Mouse (Mus musculus) NIH3T3 (cell line): ENCODE results near the gene Gins1.

Experiments
- DNase-seq: peaks from one replicate; pipeline ENCODE4 v3.0.0-alpha.2; 2012; ENCODE audit warnings: low read depth

The Gins1 gene

DNA sequence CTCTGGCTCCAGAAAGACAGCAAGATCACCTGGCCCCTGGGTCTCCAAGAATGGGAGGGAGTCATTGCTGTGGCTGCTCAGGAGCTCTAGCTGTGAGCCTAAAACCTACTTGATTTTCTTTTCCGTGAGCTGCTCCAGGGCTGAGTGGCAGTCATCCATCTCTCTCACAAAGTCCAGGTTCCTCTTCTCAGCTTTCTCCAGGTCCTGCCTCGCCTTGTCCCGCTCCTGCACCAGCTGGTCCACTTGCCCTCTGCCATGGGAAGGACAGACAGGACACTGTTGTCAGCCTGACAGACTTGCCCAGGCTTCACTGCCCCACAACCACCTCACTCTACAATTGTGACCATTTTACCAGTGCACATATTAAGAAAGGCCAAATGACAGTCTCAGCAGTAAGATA lies 58.0 kb downstream of the Gins1 start:
- DNase-seq, result no peak

DNA sequence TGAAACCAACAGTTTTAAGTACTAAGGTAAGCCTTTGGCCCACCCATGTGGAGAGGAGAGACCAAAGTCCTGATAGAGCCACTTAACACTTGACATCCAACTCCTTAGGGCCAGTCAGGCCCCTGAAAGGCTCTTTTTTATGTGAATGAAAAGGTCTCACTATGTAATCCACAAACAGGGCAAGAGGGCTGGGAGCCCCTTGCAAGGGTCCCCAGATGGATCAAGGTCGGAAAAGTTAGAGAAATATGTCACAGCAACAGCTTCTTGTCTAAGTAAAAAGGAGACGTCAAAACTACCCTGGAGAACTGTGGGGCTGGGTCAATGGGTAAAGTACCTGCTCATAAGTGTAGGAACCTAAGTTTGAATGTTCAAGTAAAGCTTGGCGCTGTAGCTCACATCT lies 59.4 kb downstream of the Gins1 start:
- no peak for DNase-seq

DNA sequence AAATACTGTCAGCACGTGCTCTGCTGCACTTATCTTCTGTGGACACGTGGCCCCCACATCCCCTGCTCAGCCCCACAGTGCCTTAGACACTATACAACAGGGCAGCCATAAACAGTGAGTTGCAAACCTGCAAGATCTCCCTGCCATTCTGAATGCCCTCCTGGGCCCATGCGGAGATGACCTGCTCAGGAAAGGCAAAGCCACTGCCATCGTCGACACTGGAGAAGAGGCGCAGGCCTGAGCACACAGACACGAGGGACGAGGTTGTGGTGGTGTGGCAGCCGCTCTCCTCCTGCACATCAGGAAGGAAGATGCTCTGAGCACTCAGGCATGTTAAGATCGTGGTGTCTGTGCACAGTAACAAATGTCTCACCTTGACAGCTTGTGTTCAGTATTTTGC lies 60.8 kb downstream of the Gins1 start:
- no peak for DNase-seq

DNA sequence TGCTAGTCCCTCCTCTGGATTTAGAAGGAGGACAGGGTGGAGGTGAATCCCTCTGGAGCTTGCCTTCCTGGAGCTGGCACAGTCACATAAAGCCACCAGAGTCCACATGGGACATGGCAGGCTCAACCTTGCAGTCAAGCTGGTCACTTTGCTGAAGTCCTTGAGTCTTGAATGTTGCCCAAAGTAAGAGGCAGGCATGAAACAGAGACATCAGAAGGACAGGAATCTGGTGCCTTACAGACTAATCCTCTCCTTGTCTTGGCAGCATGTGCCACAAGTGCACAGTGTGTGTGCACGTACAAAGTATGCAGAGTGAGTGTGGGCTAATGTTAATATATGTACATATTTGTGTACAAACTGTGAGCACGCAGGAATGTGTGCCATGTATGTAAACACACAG lies 62.3 kb downstream of the Gins1 start:
- no peak for DNase-seq

DNA sequence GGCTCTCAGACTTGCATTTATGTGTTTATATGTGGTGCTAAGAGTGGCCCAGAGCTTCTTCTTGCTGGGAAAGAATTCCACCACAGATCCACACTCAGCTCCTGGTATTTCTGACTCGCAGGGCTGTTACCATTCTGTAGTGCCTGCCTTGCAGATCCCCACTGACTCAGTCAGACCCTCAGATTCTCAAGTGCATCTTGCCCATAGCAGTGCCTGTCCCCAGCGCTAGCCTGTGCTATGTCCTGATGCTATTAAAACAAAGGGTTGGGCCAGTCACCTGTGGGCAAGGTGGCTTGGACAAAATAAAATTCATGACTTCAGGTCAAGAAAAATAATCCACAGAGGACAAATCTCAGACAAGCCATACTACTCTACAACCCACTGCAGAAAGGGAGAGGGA lies 64.0 kb downstream of the Gins1 start:
- DNase-seq, result no peak

DNA sequence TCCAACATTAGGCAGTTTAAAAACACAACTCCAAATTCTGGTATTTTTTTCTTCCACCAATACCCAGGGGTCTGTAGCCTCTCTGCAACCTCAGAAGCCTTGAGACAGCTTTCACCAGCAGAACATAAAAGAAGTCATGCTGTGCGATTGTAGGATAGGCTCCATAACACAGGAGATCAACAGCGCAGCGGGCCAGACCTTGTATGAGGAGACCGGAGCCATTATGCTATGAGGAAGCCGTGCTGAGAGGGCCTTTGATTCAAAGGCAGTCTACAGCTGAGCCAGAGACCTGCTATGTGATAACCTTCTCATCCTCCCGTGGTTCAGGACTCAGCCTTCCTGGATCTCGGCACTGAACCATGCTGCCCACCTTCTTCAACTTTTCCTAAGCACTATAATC lies 66.7 kb downstream of the Gins1 start:
- DNase-seq, result no peak

DNA sequence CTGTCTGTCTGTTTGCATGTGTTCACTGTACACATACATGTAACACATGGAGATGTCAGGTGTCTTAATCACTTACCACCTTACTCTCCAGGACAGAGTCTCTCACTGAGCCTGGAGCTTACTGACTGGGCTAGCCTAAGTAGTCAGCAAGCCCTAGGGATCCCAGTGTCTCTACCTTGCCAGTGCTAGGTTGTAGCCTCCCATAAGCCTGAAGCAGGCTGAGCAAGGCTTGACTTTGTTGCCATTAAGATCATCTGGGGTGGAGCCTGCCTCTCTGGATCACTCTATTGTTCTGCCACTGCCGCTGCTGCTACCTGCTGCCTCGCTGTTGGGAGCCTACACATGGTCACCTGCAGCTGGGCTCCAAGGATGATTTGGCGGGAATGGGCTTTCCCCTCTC lies 67.5 kb downstream of the Gins1 start:
- no peak for DNase-seq

DNA sequence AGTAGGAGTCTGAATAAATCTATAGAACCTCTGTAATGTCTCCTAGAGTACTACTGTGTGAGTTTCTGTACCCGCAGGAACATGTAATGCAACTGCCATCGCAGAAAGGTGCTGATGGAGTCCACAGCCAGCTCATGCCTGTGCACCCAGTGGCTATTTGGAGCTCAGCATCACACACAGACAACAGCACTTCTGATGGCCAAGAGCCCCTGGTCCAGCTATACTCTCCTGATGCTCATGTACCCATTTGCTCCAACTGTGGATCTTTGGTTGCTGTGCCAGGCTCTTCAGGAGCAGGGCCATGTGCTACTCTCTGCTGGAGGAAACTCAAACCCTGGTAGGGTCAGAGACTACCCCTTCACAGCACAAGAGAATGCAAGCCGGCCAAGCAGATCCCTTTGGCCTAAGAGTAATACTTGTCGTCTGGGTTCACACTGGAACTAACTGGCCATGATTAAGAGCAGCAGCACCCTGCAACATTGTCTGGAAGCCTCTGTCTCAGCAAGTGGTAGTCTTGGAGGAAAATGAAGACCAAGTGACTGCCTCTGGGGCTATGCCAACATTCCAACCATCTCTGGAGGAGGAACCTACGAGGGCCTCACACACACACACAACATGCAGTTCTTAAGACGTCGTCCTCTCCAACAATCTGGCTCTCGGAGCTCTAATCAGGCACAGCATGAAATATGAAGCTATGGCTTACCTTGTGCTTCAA lies 68.4 kb downstream of the Gins1 start:
- peak; percentile 48 for DNase-seq

DNA sequence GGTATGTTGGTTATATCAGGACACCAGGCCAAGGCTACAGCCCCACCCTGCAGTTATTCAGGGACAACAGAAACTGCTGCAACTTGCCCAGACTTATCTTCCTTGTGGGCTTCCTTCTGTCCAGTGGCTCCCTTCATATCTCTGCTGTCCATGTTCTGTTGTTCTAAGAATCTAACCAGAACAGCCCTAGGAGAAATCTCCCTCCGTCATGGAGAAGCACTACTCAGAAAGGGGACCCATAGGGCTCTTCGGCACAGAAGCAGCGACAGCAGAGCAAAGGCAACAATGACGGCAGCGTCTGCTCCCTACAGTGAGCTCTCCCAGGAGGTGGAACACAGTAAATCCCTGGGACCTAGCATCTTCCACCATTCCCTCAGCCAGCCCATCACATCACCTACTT lies 71.7 kb downstream of the Gins1 start:
- DNase-seq, result no peak

DNA sequence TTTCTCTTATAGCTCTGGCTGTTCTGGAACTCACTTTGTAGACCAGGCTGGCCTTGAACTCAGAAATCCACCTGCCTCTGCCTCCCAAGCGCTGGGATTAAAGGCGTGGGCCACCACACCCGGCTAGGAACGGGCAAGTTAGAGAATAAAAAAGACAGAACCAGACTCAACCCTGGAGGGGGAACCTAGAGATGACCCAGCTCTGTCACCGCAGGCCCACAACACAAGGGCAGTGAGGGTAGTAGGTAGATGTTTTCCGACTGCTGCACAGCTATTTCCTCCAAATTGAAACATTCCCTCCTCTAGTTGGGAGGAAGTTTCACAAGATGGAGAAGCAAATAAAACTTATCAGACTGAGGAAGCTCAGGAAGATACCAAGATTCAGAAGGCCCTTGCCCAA lies 72.5 kb downstream of the Gins1 start:
- DNase-seq, result no peak

DNA sequence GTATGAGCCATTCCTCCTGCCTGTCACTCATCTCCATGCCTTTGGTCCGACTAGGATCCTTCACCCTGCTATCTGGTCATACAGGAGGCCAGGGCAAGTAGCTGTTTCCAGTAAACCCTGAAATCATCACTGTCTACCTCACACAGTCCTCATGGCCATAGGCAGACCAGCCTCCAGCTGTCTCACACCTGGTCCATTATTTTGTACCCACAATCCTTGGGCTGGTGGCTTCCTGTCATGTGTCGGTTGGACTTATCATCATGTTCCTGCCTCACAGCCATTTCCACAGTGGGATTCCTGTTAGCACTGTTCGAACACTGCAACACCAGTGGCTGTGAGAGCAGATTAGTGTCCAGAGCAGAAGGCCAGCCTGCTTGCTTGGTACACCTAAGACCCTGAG lies 73.6 kb downstream of the Gins1 start:
- DNase-seq, result no peak

DNA sequence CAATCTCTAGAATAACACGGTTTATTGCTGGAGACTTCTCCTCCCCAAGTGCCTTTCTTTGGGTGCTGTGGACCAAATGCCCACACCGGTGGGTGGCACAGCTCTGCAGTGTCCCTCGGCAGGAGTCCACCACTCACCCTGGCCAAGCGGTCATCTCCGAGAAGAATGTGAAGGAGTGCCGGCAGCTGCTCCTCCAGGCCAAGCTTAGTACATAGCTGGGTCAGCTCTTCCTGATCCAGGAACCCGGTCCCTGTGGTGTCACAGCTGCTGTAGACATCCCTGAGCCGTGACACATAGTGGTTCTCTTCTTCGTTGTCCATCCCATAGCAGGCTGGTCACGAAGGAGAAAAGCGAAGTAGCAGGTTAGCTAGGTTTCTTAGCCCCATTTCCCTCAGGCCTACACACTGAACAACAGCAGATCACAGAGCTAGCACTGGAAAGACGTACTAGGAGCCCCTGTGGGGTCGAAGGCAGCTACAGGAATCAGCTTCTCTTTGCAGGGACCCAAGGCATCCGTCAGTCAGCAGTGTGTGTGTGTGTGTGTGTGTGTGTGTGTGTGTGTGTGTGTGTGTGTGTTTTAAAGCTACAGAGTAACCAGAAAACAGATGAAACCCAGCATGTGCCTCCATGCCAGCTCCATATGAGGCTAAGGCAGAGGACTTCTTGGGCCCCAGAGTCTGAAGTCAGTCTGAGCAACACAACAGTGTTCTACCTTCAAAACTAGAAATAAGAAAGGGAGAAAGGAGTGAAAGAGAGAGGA lies 74.8 kb downstream of the Gins1 start:
- DNase-seq, result no peak
